ENCODE assay signal across 14 mouse cellular contexts in the genomic region with DNA sequence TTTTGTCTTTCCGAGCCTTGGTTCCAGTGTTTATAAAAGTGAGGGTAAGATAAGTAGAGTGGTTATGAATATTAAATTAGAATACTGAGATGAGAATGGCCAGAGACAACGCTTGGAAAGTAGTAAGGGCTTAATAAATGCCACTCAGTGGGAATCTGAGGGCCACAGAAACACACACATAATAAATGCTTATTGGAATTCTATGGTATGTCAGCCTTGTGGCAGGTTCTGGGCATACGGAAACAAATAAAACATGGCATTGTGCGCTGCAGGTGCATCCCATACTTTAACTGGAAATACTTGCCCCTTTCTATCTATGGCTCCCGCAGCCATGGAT. TPM values are rescaled to one million over a fixed set of nuclear protein-coding genes. Genes with fewer than 3 reads are reported as not detected.
DNase-seq lines count a peak whose midpoint lies in the region; ATAC-seq lines count a peak whose summit lies in the region.
"Had no signal": no experiment of that assay in that cellular context is flagged by ENCODE, and none has a peak within 500 bp of the region (broad histone marks: within the 10 kb centered on the region; RNA-seq: fewer than 3 reads in every experiment).

No protein-coding gene starts in this region.

- intact Hi-C loops in heart, postnatal 36 days (cut with DNase I), result no loop called here

- H3K9me3 ChIP-seq in forebrain, embryonic 10.5 days, result no peaks in the 10 kb centered on the region
- H3K9me3 ChIP-seq in forebrain, embryonic 13.5 days (replicated peaks), result no peaks in the 10 kb centered on the region
- H3K9me3 ChIP-seq in hindbrain, embryonic 14.5 days (ENCODE audit: control insufficient read depth, low read length), result no peaks in the 10 kb centered on the region
- no peaks in the 10 kb centered on the region for H3K9me3 ChIP-seq in midbrain, embryonic 15.5 days
- H3K9me3 ChIP-seq in limb, embryonic 10.5 days (replicated peaks), result no peaks in the 10 kb centered on the region
- H3K9me3 ChIP-seq: kidney, embryonic 15.5 days had no signal

- peak overlapping the region; percentile 30 for H3K4me2 ChIP-seq in forebrain, embryonic 13.5 days
- H3K4me2 ChIP-seq in hindbrain, embryonic 14.5 days (replicated peaks), result peak overlapping the region; percentile 13; the same call in 1 of the 2 replicates
- H3K4me2 ChIP-seq in midbrain, embryonic 15.5 days, result no peak overlapping the region
- H3K4me2 ChIP-seq: kidney, embryonic 15.5 days had no signal

- H3K27me3 ChIP-seq in forebrain, embryonic 10.5 days (ENCODE audit: poor library complexity, severe bottlenecking), result no peaks in the 10 kb centered on the region
- H3K27me3 ChIP-seq in forebrain, embryonic 13.5 days, result no peaks in the 10 kb centered on the region
- no peaks in the 10 kb centered on the region for H3K27me3 ChIP-seq in hindbrain, embryonic 14.5 days (ENCODE audit: control insufficient read depth, insufficient read depth, low read length)
- H3K27me3 ChIP-seq in midbrain, embryonic 15.5 days (replicated peaks), result no peaks in the 10 kb centered on the region
- H3K27me3 ChIP-seq in limb, embryonic 10.5 days (ENCODE audit: low read depth, poor library complexity, severe bottlenecking), result no peaks in the 10 kb centered on the region
- H3K27me3 ChIP-seq: kidney, embryonic 15.5 days had no signal

- WGBS in forebrain, embryonic 10.5 days, result 86% methylated on average over 5 of the region's 5 CpGs
- WGBS in forebrain, embryonic 13.5 days, result 40% methylated on average over 5 of the region's 5 CpGs
- WGBS in hindbrain, embryonic 14.5 days, result 40% methylated on average over 5 of the region's 5 CpGs
- WGBS in midbrain, embryonic 15.5 days, result 34% methylated on average over 5 of the region's 5 CpGs
- WGBS in limb, embryonic 10.5 days, result 96% methylated on average over 5 of the region's 5 CpGs

- no peak overlapping the region for H3K9ac ChIP-seq in forebrain, embryonic 13.5 days
- no peak overlapping the region for H3K9ac ChIP-seq in hindbrain, embryonic 14.5 days
- no peak overlapping the region for H3K9ac ChIP-seq in midbrain, embryonic 15.5 days
- H3K9ac ChIP-seq: kidney, embryonic 15.5 days had no signal

- no peak overlapping the region for H3K4me3 ChIP-seq in forebrain, embryonic 10.5 days
- H3K4me3 ChIP-seq in forebrain, embryonic 13.5 days, result no peak overlapping the region
- H3K4me3 ChIP-seq in hindbrain, embryonic 14.5 days (replicated peaks; ENCODE audit: low read length), result no peak overlapping the region
- H3K4me3 ChIP-seq in midbrain, embryonic 15.5 days, result no peak overlapping the region
- H3K4me3 ChIP-seq in limb, embryonic 10.5 days, result no peak overlapping the region
- H3K4me3 ChIP-seq: erythroblast, embryonic 14.5 days; kidney, embryonic 15.5 days had no signal

- H3K36me3 ChIP-seq in forebrain, embryonic 10.5 days (replicated peaks), result no peaks in the 10 kb centered on the region
- H3K36me3 ChIP-seq in forebrain, embryonic 13.5 days (ENCODE audit: poor library complexity, severe bottlenecking), result no peaks in the 10 kb centered on the region
- no peaks in the 10 kb centered on the region for H3K36me3 ChIP-seq in hindbrain, embryonic 14.5 days (replicated peaks; ENCODE audit: control insufficient read depth, insufficient read depth)
- H3K36me3 ChIP-seq in midbrain, embryonic 15.5 days (replicated peaks), result no peaks in the 10 kb centered on the region
- no peaks in the 10 kb centered on the region for H3K36me3 ChIP-seq in limb, embryonic 10.5 days
- H3K36me3 ChIP-seq: kidney, embryonic 15.5 days had no signal

- peak; percentile 34; the same call in 1 of the 2 replicates for ATAC-seq in forebrain, embryonic 13.5 days
- peak; percentile 31 for ATAC-seq in hindbrain, embryonic 14.5 days (ENCODE audit: low FRiP score)
- peak; percentile 19; the same call in 1 of the 2 replicates for ATAC-seq in midbrain, embryonic 15.5 days (replicated peaks)
- ATAC-seq in cerebellum, adult (ENCODE audit: insufficient number of reproducible peaks, low FRiP score, low TSS enrichment), result no peak
- ATAC-seq: lung, postnatal 0 days had no signal

- peak overlapping the region; percentile 76; the same call in 1 of the 2 replicates for H3K27ac ChIP-seq in forebrain, embryonic 10.5 days
- H3K27ac ChIP-seq in forebrain, embryonic 13.5 days, result peak overlapping the region; percentile 83
- peak overlapping the region; percentile 72 for H3K27ac ChIP-seq in hindbrain, embryonic 14.5 days
- peak overlapping the region; percentile 71 for H3K27ac ChIP-seq in midbrain, embryonic 15.5 days
- no peak overlapping the region for H3K27ac ChIP-seq in limb, embryonic 10.5 days
- H3K27ac ChIP-seq: kidney, embryonic 15.5 days had no signal

- DNase-seq in forebrain, embryonic 10.5 days (ENCODE audit: extremely low spot score, low spot score), result no peak
- DNase-seq in hindbrain, embryonic 14.5 days (ENCODE audit: low spot score), result no peak
- DNase-seq in limb, embryonic 10.5 days (ENCODE audit: low spot score), result no peak
- no peak for DNase-seq in heart, postnatal 36 days
- DNase-seq in lung, adult 18-20 months, result no peak
- DNase-seq: cerebellum, postnatal 14 days; heart, adult 18-20 months; thymus, postnatal 36 days had no signal

- peaks cover 42% of the 10 kb centered on the region for H3K4me1 ChIP-seq in forebrain, embryonic 10.5 days
- H3K4me1 ChIP-seq in forebrain, embryonic 13.5 days, result peaks cover 26% of the 10 kb centered on the region
- peaks cover 19% of the 10 kb centered on the region for H3K4me1 ChIP-seq in hindbrain, embryonic 14.5 days (replicated peaks; ENCODE audit: control insufficient read depth, insufficient read depth, low read length)
- peaks cover 31% of the 10 kb centered on the region for H3K4me1 ChIP-seq in midbrain, embryonic 15.5 days
- H3K4me1 ChIP-seq in limb, embryonic 10.5 days, result peaks cover 16% of the 10 kb centered on the region
- H3K4me1 ChIP-seq: kidney, embryonic 15.5 days had no signal

RNA-seq across cellular contexts. Expression of a gene that starts 24.6 kb away (rescaled TPM):
- polyA plus RNA-seq in forebrain, embryonic 10.5 days (2016; fragmentation: Nextera tagmentation; extraction: Ambion mirVana), result 2.4 and 2.5 TPM in 2 replicates
- polyA plus RNA-seq in forebrain, embryonic 13.5 days (2015; fragmentation: Nextera tagmentation; extraction: Ambion mirVana), result 10.4 and 12.4 TPM in 2 replicates
- polyA plus RNA-seq in hindbrain, embryonic 14.5 days (2014; fragmentation: Nextera tagmentation; extraction: Ambion mirVana), result 37.6 and 40.9 TPM in 2 replicates
- 16.5 and 17.3 TPM in 2 replicates for polyA plus RNA-seq in midbrain, embryonic 15.5 days (2015; fragmentation: Nextera tagmentation; extraction: Ambion mirVana)
- polyA plus RNA-seq in limb, embryonic 10.5 days (2016; fragmentation: Nextera tagmentation; extraction: Ambion mirVana), result 1.0 and 1.7 TPM in 2 replicates
- total RNA-seq in heart, postnatal 36 days (2021), result 100 to 1,000 TPM in 1 of 2 experiments, 10 to 100 TPM in 1; 86.7 to 102 TPM
